Mouse (Mus musculus) E14TG2a.4 (cell line): ENCODE measurements around the gene Epb41l5.

Source experiments
- H3K27me3 ChIP-seq: 2 replicates; pipeline ENCODE4 v1.6.1; 2014; ENCODE audit warnings: low read length, control low read depth; ENCODE audit not compliant: insufficient read depth
- H3K36me3 ChIP-seq: 2 replicates; pipeline ENCODE4 v1.6.1; 2014; ENCODE audit warnings: low read length, control low read depth; ENCODE audit not compliant: insufficient read depth
- H3K4me1 ChIP-seq: replicated peaks from 2 replicates; pipeline ENCODE4 v1.6.1; 2014; ENCODE audit warnings: low read depth, low read length, control low read depth
- H3K4me3 ChIP-seq: replicated peaks from 2 replicates; pipeline ENCODE4 v1.5.1; 2014; ENCODE audit warnings: mild to moderate bottlenecking, low read length
- H3K9me3 ChIP-seq: 2 replicates; pipeline ENCODE4 v1.6.1; 2014; ENCODE audit warnings: low read length, control low read depth
- CTCF ChIP-seq: conservative IDR thresholded peaks from 2 replicates; pipeline ENCODE4 v1.5.1; 2014; ENCODE audit warnings: low read length
- NANOG ChIP-seq: IDR thresholded peaks from 2 replicates; pipeline ENCODE4 v1.6.1; 2014; ENCODE audit warnings: borderline replicate concordance, low read length, mixed read lengths
- POU5F1 ChIP-seq: IDR thresholded peaks from 2 replicates; pipeline ENCODE4 v1.6.1; 2014; ENCODE audit warnings: low read length, borderline replicate concordance

Gene Epb41l5

DNA sequence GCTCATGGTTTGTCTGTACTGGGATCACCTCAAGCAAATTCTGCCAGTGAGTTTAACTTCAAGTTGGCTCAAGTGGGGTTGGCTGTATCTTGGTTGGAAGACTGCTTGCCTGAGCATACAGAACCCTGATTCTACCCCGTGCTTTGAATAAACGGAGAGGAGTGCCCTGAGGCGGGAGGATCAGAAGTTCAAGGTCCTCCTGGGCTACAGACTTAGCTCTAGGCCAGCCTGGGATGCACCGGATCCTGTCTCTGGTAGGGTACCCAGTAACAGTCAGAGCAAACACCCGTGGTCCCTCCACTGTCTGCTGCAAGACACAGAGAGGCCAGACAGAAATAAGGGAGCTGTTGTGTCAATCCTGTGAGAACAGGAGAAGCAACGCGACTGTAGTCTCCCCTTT lies 127.1 kb downstream of the Epb41l5 start:
- TF ChIP-seq POU5F1 = no peak
- TF ChIP-seq NANOG = no peak
- TF ChIP-seq CTCF = no peak
- Histone ChIP-seq H3K27me3 (peaks cover 10% of the 10 kb centered on the region; the same call in 1 of the 2 replicates), H3K4me1 (peaks cover 50% of the 10 kb centered on the region), H3K4me3 (no peak overlapping the region), H3K9me3 (peaks cover 34% of the 10 kb centered on the region), H3K36me3 (peaks cover under 1% of the 10 kb centered on the region)

DNA sequence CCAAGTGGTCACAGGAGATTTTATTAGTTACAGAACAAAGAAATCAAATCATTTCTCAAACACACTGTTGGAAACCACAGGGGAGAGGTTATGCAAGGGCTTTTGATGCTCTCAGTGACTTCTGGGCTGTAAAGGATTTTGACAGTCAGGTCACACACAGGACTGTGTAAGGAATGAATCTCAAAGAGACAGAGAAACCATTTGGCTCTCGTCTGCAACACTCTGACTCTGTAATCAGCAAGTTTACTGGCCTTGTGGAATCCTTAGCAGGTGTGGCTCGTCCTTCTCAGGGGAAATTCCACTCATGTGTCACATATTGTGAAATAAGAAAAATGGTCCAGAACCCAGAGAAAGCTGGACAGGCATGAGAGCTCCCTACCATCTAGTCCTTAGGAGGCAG lies 127.8 kb downstream of the Epb41l5 start:
- Histone ChIP-seq H3K4me3 (no peak overlapping the region), H3K4me1 (peaks cover 46% of the 10 kb centered on the region), H3K9me3 (peaks cover 34% of the 10 kb centered on the region), H3K36me3 (no peaks in the 10 kb centered on the region), H3K27me3 (peaks cover 10% of the 10 kb centered on the region; the same call in 1 of the 2 replicates)
- no peak for TF ChIP-seq CTCF
- TF ChIP-seq NANOG = no peak
- no peak for TF ChIP-seq POU5F1

DNA sequence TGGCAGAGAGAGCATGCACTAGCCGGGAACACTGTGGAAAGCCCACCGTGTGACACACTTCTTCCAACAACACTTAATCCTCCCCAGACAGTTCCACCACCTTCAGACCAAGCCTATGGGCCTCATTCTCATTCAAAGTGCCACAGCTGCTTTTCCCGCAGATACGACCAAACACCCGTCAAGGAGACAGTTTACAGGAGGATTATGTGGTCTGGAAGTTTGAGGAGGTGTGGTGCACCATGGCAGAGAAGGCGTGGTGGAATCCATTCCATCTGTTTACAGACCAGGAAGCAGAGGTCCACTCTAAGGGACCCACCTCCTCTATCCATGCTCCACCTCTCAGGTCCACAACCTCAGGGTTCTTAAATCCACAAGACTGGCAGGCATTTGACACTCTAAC lies 129.5 kb downstream of the Epb41l5 start:
- Histone ChIP-seq H3K27me3 (0 out of 2 replicates have a peak, but pooled peaks cover 5% of the 10 kb centered on the region), H3K9me3 (peaks cover 34% of the 10 kb centered on the region), H3K4me1 (peaks cover 35% of the 10 kb centered on the region), H3K36me3 (no peaks in the 10 kb centered on the region), H3K4me3 (no peak overlapping the region)
- no peak for TF ChIP-seq NANOG
- no peak for TF ChIP-seq CTCF
- no peak for TF ChIP-seq POU5F1

DNA sequence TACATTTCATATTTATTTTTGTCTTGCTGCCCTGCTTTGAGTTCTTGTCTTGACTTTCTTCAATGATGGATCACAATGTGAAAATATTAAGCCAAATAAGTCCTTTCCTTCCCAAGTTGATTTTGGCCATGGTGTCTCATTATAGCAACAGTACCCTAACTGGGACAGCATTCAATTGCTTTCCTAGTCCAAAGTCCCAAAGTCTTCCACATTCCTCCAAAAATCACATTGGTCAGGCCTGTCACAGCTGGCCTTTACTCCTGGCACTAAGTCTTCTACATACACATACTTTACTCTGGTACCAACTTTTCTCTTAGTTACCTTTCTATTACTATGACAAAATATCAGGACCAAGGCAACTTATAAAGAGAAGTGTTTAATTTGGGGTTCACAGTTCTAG lies 130.0 kb downstream of the Epb41l5 start:
- peaks cover 30% of the 10 kb centered on the region for H3K4me1 ChIP-seq
- H3K27me3 ChIP-seq = peaks cover 1% of the 10 kb centered on the region; the same call in 1 of the 2 replicates
- TF ChIP-seq NANOG = no peak
- no peak for TF ChIP-seq CTCF
- peaks cover 34% of the 10 kb centered on the region for H3K9me3 ChIP-seq
- no peak overlapping the region for H3K4me3 ChIP-seq
- no peaks in the 10 kb centered on the region for H3K36me3 ChIP-seq

DNA sequence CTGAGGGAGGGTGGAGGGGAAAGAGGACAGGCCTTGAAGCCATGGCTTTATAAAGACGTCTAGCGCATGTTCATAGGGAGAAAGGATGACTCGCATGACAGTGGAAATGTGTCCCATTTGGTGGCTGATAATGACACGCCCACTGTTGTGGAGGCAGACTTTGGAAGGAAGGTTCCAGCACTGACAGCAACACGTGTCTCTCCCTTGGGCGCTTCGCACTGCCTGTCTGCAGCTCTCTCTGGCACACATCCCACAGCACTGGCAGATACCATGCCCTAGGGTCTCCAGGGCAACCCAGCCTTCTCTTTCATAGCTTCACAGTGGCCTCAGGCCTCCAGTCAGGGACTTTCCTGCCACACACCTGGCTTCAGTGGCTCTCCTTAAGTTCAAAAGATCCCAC lies 130.7 kb downstream of the Epb41l5 start:
- H3K27me3 ChIP-seq = no peaks in the 10 kb centered on the region; the same call in 1 of the 2 replicates
- no peaks in the 10 kb centered on the region for H3K36me3 ChIP-seq
- H3K9me3 ChIP-seq = peaks cover 34% of the 10 kb centered on the region

DNA sequence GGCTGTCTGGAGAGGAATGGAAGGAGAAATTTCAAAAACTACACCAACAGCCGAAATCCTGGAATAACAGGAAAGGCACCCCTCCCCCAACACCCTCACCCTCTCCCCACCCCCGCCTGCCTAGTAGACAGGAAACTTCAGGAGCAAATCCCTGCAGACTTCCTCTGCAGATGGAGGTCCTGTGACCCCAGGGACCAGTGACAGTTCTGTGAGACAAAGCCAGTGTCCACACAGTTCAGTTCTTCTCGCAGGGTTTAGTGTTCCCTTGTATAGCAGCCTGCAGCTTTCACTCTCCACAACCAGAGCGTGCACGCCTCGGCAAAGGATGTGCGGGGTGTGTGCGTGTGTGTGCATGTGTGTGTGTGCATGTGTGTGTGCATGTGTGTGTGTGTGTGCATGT lies 137.9 kb downstream of the Epb41l5 start:
- H3K4me1 ChIP-seq = peaks cover 20% of the 10 kb centered on the region
- H3K4me3 ChIP-seq = no peak overlapping the region
- no peaks in the 10 kb centered on the region for H3K36me3 ChIP-seq
- TF ChIP-seq NANOG (no peak), CTCF (no peak), POU5F1 (no peak)
- peaks cover 9% of the 10 kb centered on the region for H3K9me3 ChIP-seq
- H3K27me3 ChIP-seq = peaks cover 41% of the 10 kb centered on the region

More for the DNA sequence above, 130.7 kb downstream of the Epb41l5 start:
- no peak for TF ChIP-seq NANOG
- TF ChIP-seq CTCF = no peak
- no peak for TF ChIP-seq POU5F1
- Histone ChIP-seq H3K4me1 (peaks cover 24% of the 10 kb centered on the region), H3K4me3 (no peak overlapping the region)

DNA sequence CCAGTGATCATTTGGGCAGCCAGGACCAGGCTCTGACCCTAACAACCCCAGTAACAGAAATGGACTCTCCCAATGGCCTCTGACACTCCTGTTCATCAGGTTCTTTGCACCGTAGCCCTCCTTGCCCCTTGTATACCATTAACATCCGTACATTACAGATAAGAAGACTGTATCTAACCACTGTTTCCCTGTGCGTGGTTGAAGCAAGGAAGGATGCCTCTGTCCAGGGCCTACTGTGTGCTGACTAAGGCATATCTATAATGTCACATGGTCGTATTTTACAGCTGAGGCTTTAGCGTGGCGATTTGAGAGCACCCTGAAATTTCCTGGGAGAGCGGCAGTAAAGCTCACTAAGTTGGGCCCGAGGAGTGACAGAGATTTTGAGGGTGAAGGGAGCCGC lies 138.4 kb downstream of the Epb41l5 start:
- no peak for TF ChIP-seq NANOG
- no peak for TF ChIP-seq POU5F1
- no peak for TF ChIP-seq CTCF
- Histone ChIP-seq H3K36me3 (no peaks in the 10 kb centered on the region), H3K4me1 (peaks cover 23% of the 10 kb centered on the region), H3K27me3 (peaks cover 42% of the 10 kb centered on the region), H3K9me3 (peaks cover 9% of the 10 kb centered on the region), H3K4me3 (no peak overlapping the region)

DNA sequence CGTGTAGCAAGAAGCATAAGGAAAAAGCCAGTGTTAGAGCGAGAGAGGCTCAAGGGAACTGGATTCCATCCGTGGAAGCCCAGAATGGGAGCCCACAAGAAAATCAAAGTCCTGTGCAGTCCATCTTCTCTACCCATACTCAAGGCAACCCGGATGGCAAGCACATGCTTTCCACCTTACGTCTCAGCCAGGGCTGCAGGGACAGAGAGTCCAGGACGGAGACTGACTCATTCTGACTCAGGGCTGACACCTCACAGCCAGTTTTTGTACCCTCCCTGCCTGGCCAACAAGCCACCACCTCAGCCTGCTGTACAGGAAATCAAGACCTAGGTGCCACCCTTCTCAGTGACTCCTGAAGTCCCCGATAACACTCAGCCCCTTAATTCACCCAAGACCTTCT lies 139.3 kb downstream of the Epb41l5 start:
- peaks cover 9% of the 10 kb centered on the region for H3K9me3 ChIP-seq
- no peaks in the 10 kb centered on the region for H3K36me3 ChIP-seq
- peaks cover 29% of the 10 kb centered on the region for H3K4me1 ChIP-seq
- TF ChIP-seq NANOG (no peak), POU5F1 (no peak), CTCF (no peak)
- H3K27me3 ChIP-seq = peaks cover 42% of the 10 kb centered on the region
- no peak overlapping the region for H3K4me3 ChIP-seq

DNA sequence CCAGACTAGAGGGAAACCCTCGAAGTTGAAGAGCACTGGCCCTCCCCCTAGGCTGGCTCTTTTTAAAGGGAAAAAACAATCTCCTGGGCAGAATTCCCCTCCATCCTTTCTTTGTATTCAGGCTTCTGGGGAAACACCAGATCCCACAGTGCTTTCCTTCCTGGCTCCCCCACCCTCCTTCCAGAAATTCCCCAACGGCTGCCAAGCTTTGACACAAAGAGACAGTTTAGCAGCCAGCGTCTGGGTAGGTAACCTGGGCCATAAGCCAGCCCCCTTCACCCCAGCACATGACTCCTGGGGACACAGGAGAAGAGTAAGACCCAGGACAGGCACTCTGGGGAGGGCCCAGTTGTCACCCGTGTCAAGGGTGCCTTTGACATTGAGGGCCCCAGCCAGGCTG lies 140.3 kb downstream of the Epb41l5 start:
- Histone ChIP-seq H3K4me3 (no peak overlapping the region), H3K9me3 (peaks cover 9% of the 10 kb centered on the region), H3K36me3 (no peaks in the 10 kb centered on the region), H3K4me1 (peaks cover 36% of the 10 kb centered on the region), H3K27me3 (peaks cover 42% of the 10 kb centered on the region)
- TF ChIP-seq CTCF (no peak), POU5F1 (no peak), NANOG (no peak)
